Mouse (Mus musculus) R1 (cell line): ENCODE results near the gene Dhdds.
A peak's percentile ranks its signal among the peaks of the same experiment; 100 is the strongest.

Experiments
- DNase-seq: peaks from one replicate; pipeline ENCODE4 v3.0.0-alpha.2; 2018; ENCODE audit warnings: low read depth, low spot score

Gene Dhdds

DNA sequence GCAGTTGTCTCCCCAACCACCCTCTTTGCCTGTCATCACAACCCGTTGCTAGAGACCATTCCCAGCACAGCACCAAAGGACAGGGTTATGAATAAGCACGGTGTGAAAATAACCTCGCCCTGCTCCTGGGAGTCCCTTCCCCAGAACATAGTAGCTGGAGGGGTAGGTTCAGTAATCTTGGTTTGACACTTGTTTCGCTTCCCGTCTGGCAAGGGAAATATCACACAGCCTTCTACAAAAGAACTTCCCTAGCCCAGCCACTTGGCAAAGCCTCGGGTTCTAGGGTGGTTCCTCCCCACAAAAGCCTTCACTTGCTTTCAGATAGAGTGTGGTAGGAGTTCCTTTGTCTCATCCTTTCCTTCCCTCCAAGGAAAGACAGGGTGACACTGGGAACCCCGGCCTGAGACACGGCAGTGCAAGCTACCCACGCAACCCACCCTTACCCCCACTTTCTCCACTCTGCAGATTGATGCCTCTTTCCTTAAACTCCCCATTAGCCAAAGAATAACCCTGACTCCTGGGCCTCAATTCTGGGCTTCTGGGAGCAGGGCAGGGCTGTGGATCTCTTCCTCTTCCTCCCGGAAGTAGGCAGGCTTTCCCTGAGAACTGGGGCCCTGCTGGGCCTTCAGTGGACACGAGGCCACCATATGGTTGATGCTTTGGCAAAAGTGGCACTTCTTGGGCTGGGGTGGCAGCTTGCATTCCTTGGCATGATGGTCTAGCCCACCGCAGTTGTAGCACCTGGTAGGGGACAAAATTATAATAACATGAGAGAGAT is 5.1 kb upstream of the Dhdds start:
- no peak for DNase-seq

- DNase-seq, result no peak
Observed at GRCm38 (mm10) chr4:134002903-134003302, 2.2 kb upstream of the Dhdds start.

GRCm38 (mm10) chr4:134002246-134002645 is 1.5 kb upstream of the Dhdds start:
- DNase-seq, result no peak

DNA sequence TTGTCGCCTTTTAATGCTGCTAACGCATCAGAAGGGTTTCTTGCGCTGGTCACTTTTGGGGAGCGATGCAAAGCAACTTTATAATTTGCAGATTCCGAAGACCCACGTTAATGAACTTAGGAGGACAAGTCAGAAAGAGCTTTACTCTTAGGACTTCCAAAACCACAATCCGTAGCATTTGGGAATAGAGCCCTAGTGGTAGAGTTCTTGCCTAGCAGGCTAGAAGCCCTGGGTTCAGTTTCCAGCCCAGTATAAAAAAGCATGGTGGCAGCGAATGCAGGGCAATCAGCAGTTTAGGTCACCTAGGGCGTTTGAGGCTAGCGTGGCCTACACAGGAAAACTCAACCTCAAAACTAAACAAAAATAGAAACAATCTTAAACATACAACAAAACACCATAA is 992 bp upstream of the Dhdds start:
- DNase-seq, result peak; percentile 62

GRCm38 (mm10) chr4:133994697-133995096 is 6.0 kb downstream of the Dhdds start:
- no peak for DNase-seq

DNA sequence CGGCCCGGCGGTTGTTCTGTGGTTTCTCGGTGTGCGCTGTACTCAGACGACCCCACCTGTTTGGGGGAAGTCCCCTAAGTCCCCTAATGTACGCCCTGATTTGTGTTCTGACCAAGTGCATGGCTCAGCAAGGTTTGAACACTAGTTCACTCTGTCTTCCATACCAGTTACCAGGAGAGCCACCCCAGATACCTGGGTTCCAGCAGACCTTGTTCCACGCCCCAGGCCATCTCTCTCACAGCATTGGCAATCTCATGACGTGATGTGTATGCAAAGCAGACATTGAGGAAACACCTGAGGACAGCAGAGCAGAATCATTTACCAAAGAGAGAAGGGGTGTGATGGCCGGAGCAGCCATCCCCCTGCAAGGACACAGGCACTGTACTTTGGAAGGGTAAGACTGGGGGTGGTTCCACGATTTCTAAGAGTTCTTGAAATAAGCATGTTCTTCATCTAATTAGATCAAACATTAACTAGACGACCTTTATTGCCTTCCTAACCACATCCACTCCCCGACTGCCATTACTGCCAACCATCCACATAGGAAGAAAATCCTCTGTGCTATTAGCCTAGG is 9.5 kb downstream of the Dhdds start:
- DNase-seq, result no peak

DNA sequence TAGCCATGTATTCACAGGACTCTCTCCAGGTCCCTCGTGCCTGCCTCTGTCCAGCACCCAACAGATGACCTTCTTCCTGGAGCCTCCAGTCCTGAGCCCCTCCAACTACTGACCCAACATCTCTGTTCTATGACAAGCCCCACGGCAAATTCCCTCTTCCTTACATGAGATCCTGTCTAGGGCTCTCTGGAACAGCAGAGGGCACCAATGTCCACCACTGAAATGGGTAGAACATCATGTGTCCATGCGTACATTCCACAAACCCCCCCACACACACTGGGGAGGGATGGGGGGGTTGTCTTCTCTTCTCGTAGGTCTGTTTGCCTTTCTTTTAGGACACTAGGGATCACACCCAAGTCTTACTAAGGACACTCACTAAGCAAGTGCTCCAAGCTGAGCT is 10.7 kb downstream of the Dhdds start:
- no peak for DNase-seq

GRCm38 (mm10) chr4:133988289-133988688 is 12.4 kb downstream of the Dhdds start:
- peak; percentile 57 for DNase-seq

GRCm38 (mm10) chr4:133982936-133983335 is 17.8 kb downstream of the Dhdds start:
- peak; percentile 72 for DNase-seq

DNA sequence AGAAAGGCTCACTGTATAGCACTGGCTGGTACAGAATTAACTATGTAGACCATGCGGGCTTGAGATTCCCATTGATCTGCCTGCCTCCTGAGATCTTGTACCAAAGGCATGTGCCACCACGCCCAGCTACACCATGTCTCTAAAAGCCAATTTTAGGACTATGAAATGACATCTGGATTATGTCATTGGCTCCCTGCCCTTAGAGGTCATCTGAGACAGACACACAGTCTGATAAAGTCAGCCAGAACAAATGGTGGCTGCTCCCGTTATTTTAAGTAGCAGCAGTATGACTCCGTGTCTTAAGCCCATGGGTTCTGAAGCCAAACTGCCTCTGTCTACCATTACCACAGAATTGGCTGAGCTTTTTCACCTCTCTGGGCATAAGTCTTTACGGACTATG is 20.2 kb downstream of the Dhdds start:
- DNase-seq, result no peak

GRCm38 (mm10) chr4:133978021-133978711 is 22.6 kb downstream of the Dhdds start:
- no peak for DNase-seq

DNA sequence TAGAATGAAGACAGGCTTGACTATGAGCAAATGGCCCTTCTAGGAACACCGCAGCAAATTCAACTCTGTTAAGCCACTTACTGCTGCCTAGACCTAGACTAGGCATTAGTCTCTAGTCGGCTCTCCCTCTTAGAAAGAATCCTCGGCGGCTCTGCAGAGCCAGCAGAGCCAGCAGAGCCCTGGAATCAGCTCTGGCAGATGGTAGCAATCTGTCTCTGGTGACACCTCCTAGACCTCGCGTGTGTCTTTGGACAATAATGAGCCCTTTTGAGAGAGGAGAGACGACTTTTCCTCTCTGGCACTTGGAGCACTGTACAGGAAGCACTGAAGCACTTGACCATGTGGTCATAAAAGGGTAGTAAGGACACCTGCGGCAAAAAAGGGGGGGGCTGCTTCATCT is 29.0 kb downstream of the Dhdds start:
- DNase-seq, result no peak

- no peak for DNase-seq
Observed at GRCm38 (mm10) chr4:133970876-133971275, 29.8 kb downstream of the Dhdds start.

GRCm38 (mm10) chr4:133970196-133970595 is 30.5 kb downstream of the Dhdds start:
- peak; percentile 67 for DNase-seq

DNA sequence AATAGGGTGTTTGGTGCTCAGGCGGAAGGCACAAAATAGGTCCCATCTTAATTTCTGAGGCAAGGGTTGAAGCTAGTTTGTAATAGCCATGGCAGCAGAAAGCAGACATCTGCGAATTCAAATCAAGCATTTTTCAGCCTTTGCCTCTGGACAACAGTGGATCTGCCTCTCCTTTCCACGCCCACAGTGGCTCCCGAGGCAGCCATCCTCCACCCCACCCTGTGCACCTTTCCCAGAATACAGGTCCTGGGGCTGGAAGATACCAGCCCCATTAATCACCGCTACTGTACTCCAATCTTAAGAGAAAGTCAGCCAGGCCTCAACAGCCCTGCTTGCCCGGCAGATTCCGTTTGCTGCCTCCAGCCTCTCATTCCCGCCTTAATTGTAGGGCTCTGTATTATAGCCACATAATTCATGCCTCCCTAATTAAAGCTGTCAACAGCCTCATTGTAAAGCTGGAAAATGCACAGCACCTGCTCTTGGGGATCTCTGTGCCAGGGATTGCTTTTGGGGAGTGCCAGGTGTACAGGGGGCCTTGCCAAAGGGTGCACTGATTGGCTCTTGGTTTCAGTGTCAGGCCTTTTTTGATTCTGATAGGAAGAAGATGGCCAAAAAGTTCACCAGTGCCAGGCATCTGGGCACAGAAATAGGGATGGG is 31.5 kb downstream of the Dhdds start:
- peak; percentile 46 for DNase-seq

- DNase-seq, result peak; percentile 72
Observed at GRCm38 (mm10) chr4:133968150-133968921, 32.4 kb downstream of the Dhdds start, which contains the start of gene Hmgn2. Hmgn2 (minus strand) TSS chr4:133968650.

GRCm38 (mm10) chr4:133967866-133968149 is 32.9 kb downstream of the Dhdds start:
- DNase-seq, result peak; percentile 98

DNA sequence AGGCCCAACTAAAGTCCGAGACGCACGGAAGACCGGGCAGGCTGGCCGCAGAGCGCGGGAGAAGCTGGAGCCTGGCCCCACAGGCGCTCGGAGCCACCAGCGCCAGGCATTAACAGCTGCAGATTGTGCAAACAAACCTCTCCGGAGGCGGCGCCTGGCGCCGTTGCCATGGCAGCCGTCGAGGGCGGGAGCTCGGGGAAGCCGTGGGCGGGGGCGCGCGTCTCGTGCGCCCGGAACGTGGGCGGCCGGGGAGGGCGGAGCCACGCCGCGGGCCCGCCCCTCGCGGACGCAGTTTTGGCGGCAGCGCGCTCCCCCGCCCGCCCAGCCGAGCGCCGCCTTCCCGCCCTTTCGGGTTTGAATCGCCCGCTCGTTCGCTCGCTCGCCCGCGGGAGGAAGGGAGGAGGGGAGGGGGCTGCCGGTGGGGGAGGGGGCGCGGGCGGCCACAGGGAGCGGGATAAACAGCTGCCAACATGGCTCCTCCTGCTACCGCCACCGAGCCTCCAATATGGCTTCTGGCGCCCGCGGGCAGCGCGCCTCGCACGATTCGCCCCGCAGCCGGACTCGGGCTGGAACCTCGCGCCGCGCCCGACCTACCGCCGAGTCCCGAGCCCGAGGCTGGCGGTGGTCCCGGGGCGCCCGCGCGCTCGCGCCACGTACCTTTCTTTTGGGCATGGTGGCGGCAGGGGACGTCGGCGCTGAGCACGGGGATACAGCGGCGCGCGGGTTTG is 33.4 kb downstream of the Dhdds start:
- peak; percentile 93 for DNase-seq

DNA sequence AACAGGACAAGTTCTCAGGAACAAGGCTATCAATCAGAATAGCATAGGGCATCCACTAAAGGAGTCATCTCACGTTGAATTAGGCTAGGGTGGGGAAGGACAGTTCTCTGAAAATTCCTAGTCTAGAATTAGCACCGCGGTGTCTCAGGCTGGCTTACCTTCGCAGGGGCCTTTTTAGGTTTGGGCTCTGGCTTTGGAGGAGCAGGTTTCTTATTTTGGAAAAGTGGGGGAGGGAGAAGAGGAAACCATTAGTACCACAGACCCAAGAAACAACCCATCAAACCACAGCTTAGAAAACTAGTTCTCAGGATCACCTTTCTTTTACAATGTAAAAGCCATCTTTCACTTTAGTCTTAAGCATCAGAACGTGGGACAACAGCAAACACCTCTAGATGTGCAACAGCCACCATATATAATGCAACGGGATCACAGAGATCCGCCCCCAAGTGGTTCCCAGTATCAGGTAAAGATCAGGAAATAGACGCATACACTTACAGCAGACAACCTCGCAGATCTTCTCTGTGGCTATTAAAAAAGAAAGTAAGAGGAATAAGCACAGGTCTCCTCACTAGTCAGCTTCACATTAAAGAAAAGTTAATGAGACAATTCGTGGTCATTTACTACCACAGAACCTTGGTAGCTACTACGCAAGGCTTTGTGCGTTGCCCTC is 34.3 kb downstream of the Dhdds start:
- DNase-seq, result no peak

DNA sequence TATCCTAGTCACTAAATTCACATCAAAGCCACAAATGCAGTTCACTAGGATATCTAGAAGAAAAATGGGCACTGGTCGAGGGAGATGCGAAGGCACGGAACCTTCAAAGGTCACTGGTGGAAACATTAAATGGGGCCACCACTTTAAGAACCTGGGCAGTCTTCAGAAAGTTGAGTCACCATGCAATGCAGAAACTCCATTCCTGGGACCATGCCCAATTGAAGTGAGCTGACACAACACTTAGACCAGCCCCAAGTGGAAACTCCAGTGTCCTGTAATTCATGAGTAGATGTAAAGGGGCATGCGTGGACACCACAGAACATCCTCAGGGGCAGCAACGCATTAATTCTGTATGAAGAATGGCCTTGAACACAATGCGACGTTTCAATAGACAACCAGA is 38.2 kb downstream of the Dhdds start:
- no peak for DNase-seq
